Mouse (Mus musculus): ENCODE data around the gene Olfr1502. TPM values are rescaled to one million over a fixed set of nuclear protein-coding genes. Genes with fewer than 3 reads are reported as not detected.

The Olfr1502 gene
- total RNA-seq (2023), result not detected

DNA sequence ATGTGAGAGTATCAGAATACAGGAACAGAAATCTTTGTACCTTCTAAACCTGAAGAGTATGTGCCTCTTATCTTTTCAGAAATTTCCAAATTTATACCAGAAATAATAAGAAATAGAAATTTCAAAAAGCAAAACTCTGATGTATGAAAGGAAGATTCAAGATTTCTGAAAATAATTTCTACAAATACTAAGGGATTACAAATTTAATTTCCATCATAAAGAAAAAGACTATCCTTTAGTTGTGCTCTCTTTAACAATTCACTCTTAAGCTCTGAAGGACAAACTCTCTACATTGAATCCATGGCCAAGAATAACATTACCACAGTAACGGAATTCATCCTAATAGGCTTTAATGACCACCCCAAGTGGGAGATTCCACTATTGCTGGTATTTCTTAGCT lies at the start of gene Olfr1502:
Gene Olfr1502 (plus strand): TSS at position 301 of the 400 bp plus-strand sequence.

DNA sequence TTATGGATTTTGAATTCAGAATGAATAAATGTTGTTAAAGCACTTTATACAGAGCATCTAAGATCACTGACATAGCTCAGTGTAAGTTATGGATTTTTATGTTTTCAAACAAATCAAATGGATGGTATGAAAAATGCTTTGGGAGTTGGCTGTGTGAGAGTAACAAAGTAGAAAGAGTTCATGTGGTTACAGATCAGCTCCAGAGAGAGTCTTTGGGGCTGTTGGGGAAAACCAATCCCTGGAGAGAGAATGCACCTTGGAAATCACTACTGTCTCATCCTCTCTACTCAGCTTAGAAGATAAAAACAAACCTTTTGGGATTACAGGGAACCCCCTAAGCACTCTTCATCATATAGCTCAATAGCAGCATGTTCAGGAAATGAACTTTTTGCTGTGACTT lies 42.2 kb upstream of the Olfr1502 start, which contains the start of gene Olfr1499:
Gene Olfr1499 (minus strand): TSS at position 101 of the 400 bp plus-strand sequence.

DNA sequence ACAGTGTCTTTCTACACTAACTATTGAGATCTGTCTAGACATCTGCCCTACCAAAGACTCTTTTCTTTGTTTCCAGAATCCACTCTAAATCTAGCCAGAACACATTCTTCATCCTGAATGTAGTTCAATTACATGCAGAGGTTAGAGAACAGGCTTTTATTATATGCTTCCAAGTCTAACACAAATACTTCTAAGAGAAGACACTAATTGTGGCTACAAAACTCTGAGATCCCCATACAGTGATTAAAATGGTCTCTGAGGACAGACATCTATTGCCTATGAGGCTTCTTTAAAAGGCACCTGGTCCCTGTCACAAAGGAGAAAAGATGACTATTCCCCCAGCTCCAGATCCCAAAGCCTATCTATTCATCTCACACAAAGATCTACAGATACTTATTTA lies 31.2 kb upstream of the Olfr1502 start, which contains the start of gene Olfr1500:
Gene Olfr1500 (minus strand): TSS at position 101 of the 400 bp plus-strand sequence.

DNA sequence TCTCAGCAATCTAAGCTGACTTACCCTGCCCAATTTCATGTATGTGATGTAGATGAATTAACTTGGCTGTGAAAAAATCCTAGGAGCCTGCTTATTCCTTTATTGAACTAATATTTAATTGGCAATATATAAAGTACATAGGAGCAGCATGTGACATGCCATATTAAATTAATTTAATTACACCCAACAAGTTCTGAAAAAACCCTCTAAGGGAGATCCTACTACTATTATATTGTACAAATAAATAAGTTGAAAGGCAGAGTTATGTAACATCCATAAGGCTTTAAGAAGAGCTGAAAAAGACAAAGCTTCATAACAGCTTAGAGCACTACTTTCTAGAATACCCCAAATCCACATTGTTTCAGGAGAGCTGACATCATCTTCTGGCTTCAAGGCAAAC lies 11.0 kb upstream of the Olfr1502 start, which contains the start of gene Olfr1501:
Gene Olfr1501 (minus strand): TSS at position 101 of the 400 bp plus-strand sequence.

DNA sequence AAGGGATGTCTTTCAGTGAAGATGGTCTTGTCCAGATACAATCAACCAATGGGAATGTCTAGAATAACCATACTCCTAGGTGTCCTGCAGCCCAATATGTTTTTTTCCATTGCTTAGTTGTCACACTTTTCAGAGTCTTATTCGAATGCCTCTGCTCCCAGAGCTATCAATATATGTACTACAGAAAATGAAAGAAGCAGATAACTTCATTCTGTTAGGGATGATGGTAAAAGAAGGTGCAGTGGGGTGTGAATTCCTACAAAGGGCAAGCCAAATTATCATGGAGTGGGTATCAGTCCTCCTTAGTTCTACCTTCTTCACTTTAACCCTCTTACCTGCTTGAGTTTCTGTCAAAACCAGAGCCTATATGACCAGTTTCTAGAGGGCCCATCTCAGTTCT lies 36.2 kb downstream of the Olfr1502 start, which contains the start of gene Olfr1504:
Gene Olfr1504 (minus strand): TSS at position 101 of the 400 bp plus-strand sequence.

Other genes starting within 250 kb of the Olfr1502 start
- gene Olfr1487, start 244.4 kb upstream of the Olfr1502 start, total RNA-seq (2023), result not detected
- not detected for gene Olfr1489, start 230.2 kb upstream of the Olfr1502 start, total RNA-seq (2023)
- not detected for gene Olfr1490, start 210.7 kb upstream of the Olfr1502 start, total RNA-seq (2023)
- not detected for gene Olfr1491, start 164.5 kb upstream of the Olfr1502 start, total RNA-seq (2023)
- gene Olfr1493-ps1, start 138.5 kb upstream of the Olfr1502 start, total RNA-seq (2023), result not detected
- gene Olfr1494, start 122.1 kb upstream of the Olfr1502 start, total RNA-seq (2023), result not detected
- gene Olfr1495, start 97.2 kb upstream of the Olfr1502 start, total RNA-seq (2023), result not detected
- not detected for gene Olfr1496, start 83.9 kb upstream of the Olfr1502 start, total RNA-seq (2023)
- not detected for gene Olfr1497, start 63.6 kb upstream of the Olfr1502 start, total RNA-seq (2023)
- gene Olfr1499, start 42.3 kb upstream of the Olfr1502 start, total RNA-seq (2023), result not detected
- gene Olfr1500, start 31.3 kb upstream of the Olfr1502 start, total RNA-seq (2023), result not detected
- gene Olfr1501, start 11.1 kb upstream of the Olfr1502 start, total RNA-seq (2023), result not detected
- not detected for gene Olfr1504, start 36.1 kb downstream of the Olfr1502 start, total RNA-seq (2023)
- not detected for gene Olfr1505, start 51.7 kb downstream of the Olfr1502 start, total RNA-seq (2023)

All from T-cell, adult 66 days (primary cell).